Mouse (Mus musculus): ENCODE measurements around the gene Cabp4. TPM values are rescaled to one million over a fixed set of nuclear protein-coding genes. Genes with fewer than 3 reads are reported as not detected.

Gene Cabp4
- polyA plus RNA-seq, 1 experiment from 2014 or later = 0.13 TPM

- WGBS = 64% methylated on average over 5 of the region's 5 CpGs
- ATAC-seq (ENCODE audit: insufficient number of reproducible peaks, low FRiP score) = no peak
- no peak overlapping the region for H3K27ac ChIP-seq (ENCODE audit: poor library complexity, severe bottlenecking)
Measured at GRCm38 (mm10) chr19:4087090-4087489, 56.7 kb downstream of the Cabp4 start.

GRCm38 (mm10) chr19:4086156-4086555, 57.7 kb downstream of the Cabp4 start:
- Histone ChIP-seq H3K27ac (ENCODE audit: poor library complexity, severe bottlenecking) (no peak overlapping the region), H3K36me3 (no peaks in the 10 kb centered on the region), H3K4me2 (no peak overlapping the region), H3K9me3 (replicated peaks) (no peaks in the 10 kb centered on the region), H3K9ac (no peak overlapping the region), H3K27me3 (replicated peaks) (peaks cover 59% of the 10 kb centered on the region), H3K4me3 (no peak overlapping the region), H3K4me1 (replicated peaks) (no peaks in the 10 kb centered on the region)
- 89% methylated on average over 15 of the region's 15 CpGs for WGBS
- no peak for ATAC-seq (ENCODE audit: insufficient number of reproducible peaks, low FRiP score)

More at GRCm38 (mm10) chr19:4087090-4087489, 56.7 kb downstream of the Cabp4 start:
- no peak overlapping the region for H3K9ac ChIP-seq
- H3K4me3 ChIP-seq = no peak overlapping the region
- peaks cover 54% of the 10 kb centered on the region for H3K27me3 ChIP-seq (replicated peaks)
- H3K36me3 ChIP-seq = no peaks in the 10 kb centered on the region
- H3K4me2 ChIP-seq = no peak overlapping the region
- H3K9me3 ChIP-seq (replicated peaks) = no peaks in the 10 kb centered on the region
- H3K4me1 ChIP-seq (replicated peaks) = no peaks in the 10 kb centered on the region

Other genes starting within 250 kb of the Cabp4 start
- 22.3 and 26.1 TPM in 2 replicates for gene Tcirg1, start 236.9 kb downstream of the Cabp4 start, polyA plus RNA-seq (2016; fragmentation: Nextera tagmentation; extraction: Ambion mirVana)
- gene Ndufs8, start 231.3 kb downstream of the Cabp4 start, polyA plus RNA-seq (2016; fragmentation: Nextera tagmentation; extraction: Ambion mirVana) = 298 and 324 TPM in 2 replicates
- gene Aldh3b1, start 214.2 kb downstream of the Cabp4 start, polyA plus RNA-seq (2016; fragmentation: Nextera tagmentation; extraction: Ambion mirVana) = 2.0 and 2.3 TPM in 2 replicates
- 7.8 and 8.9 TPM in 2 replicates for gene Unc93b1, start 208.8 kb downstream of the Cabp4 start, polyA plus RNA-seq (2016; fragmentation: Nextera tagmentation; extraction: Ambion mirVana)
- gene Aldh3b3, start 185.4 kb downstream of the Cabp4 start, polyA plus RNA-seq (2016; fragmentation: Nextera tagmentation; extraction: Ambion mirVana) = not detected in 2 replicates
- 0.40 and 0.86 TPM in 2 replicates for gene Aldh3b2, start 171.7 kb downstream of the Cabp4 start, polyA plus RNA-seq (2016; fragmentation: Nextera tagmentation; extraction: Ambion mirVana)
- 9.3 and 9.5 TPM in 2 replicates for gene Acy3, start 157.5 kb downstream of the Cabp4 start, polyA plus RNA-seq (2016; fragmentation: Nextera tagmentation; extraction: Ambion mirVana)
- not detected in 2 replicates for gene Tbx10, start 151.3 kb downstream of the Cabp4 start, polyA plus RNA-seq (2016; fragmentation: Nextera tagmentation; extraction: Ambion mirVana)
- 41.0 and 44.7 TPM in 2 replicates for gene Nudt8, start 143.5 kb downstream of the Cabp4 start, polyA plus RNA-seq (2016; fragmentation: Nextera tagmentation; extraction: Ambion mirVana)
- gene Gm49405, start 143.4 kb downstream of the Cabp4 start, polyA plus RNA-seq (2016; fragmentation: Nextera tagmentation; extraction: Ambion mirVana) = 4.2 and 4.6 TPM in 2 replicates
- gene Doc2g, start 140.7 kb downstream of the Cabp4 start, polyA plus RNA-seq (2016; fragmentation: Nextera tagmentation; extraction: Ambion mirVana) = 74.6 and 84.9 TPM in 2 replicates
- gene Ndufv1, start 131.2 kb downstream of the Cabp4 start, polyA plus RNA-seq (2016; fragmentation: Nextera tagmentation; extraction: Ambion mirVana) = 402 and 417 TPM in 2 replicates
- gene Gstp1, start 106.0 kb downstream of the Cabp4 start, polyA plus RNA-seq (2016; fragmentation: Nextera tagmentation; extraction: Ambion mirVana) = 346 and 369 TPM in 2 replicates
- gene Gstp2, start 98.0 kb downstream of the Cabp4 start, polyA plus RNA-seq (2016; fragmentation: Nextera tagmentation; extraction: Ambion mirVana) = 3.6 and 7.1 TPM in 2 replicates
- 0.69 TPM in 1 of 2 replicates, not detected in the other for gene Gstp3, start 84.5 kb downstream of the Cabp4 start, polyA plus RNA-seq (2016; fragmentation: Nextera tagmentation; extraction: Ambion mirVana)
- not detected in 2 replicates for gene Cabp2, start 62.5 kb downstream of the Cabp4 start, polyA plus RNA-seq (2016; fragmentation: Nextera tagmentation; extraction: Ambion mirVana)
- gene Cdk2ap2, start 46.9 kb downstream of the Cabp4 start, polyA plus RNA-seq (2016; fragmentation: Nextera tagmentation; extraction: Ambion mirVana) = 54.4 and 57.6 TPM in 2 replicates
- 23.3 and 23.5 TPM in 2 replicates for gene Pitpnm1, start 44.0 kb downstream of the Cabp4 start, polyA plus RNA-seq (2016; fragmentation: Nextera tagmentation; extraction: Ambion mirVana)
- 80.4 and 82.6 TPM in 2 replicates for gene Aip, start 18.2 kb downstream of the Cabp4 start, polyA plus RNA-seq (2016; fragmentation: Nextera tagmentation; extraction: Ambion mirVana)
- gene Gpr152, start 4.2 kb downstream of the Cabp4 start, polyA plus RNA-seq (2016; fragmentation: Nextera tagmentation; extraction: Ambion mirVana) = not detected in 2 replicates
- 115 and 122 TPM in 2 replicates for gene Coro1b, start 4.6 kb upstream of the Cabp4 start, polyA plus RNA-seq (2016; fragmentation: Nextera tagmentation; extraction: Ambion mirVana)
- 0.73 and 1.1 TPM in 2 replicates for gene Ptprcap, start 9.6 kb upstream of the Cabp4 start, polyA plus RNA-seq (2016; fragmentation: Nextera tagmentation; extraction: Ambion mirVana)
- gene Rps6kb2, start 19.3 kb upstream of the Cabp4 start, polyA plus RNA-seq (2016; fragmentation: Nextera tagmentation; extraction: Ambion mirVana) = 52.9 and 55.7 TPM in 2 replicates
- gene Carns1, start 31.4 kb upstream of the Cabp4 start, polyA plus RNA-seq (2016; fragmentation: Nextera tagmentation; extraction: Ambion mirVana) = 2.5 and 3.6 TPM in 2 replicates
- gene Tbc1d10c, start 47.3 kb upstream of the Cabp4 start, polyA plus RNA-seq (2016; fragmentation: Nextera tagmentation; extraction: Ambion mirVana) = 1.5 and 1.6 TPM in 2 replicates
- gene Ppp1ca, start 48.0 kb upstream of the Cabp4 start, polyA plus RNA-seq (2016; fragmentation: Nextera tagmentation; extraction: Ambion mirVana) = 627 and 649 TPM in 2 replicates
- gene Rad9a, start 57.6 kb upstream of the Cabp4 start, polyA plus RNA-seq (2016; fragmentation: Nextera tagmentation; extraction: Ambion mirVana) = 22.6 and 23.1 TPM in 2 replicates
- gene Clcf1, start 70.2 kb upstream of the Cabp4 start, polyA plus RNA-seq (2016; fragmentation: Nextera tagmentation; extraction: Ambion mirVana) = 1.3 and 1.4 TPM in 2 replicates
- not detected in 2 replicates for gene AC109138.7, start 70.3 kb upstream of the Cabp4 start, polyA plus RNA-seq (2016; fragmentation: Nextera tagmentation; extraction: Ambion mirVana)
- gene Pold4, start 87.9 kb upstream of the Cabp4 start, polyA plus RNA-seq (2016; fragmentation: Nextera tagmentation; extraction: Ambion mirVana) = 16.6 and 19.4 TPM in 2 replicates
- 4.5 and 4.7 TPM in 2 replicates for gene Ssh3, start 125.1 kb upstream of the Cabp4 start, polyA plus RNA-seq (2016; fragmentation: Nextera tagmentation; extraction: Ambion mirVana)
- 1.6 and 2.0 TPM in 2 replicates for gene Ankrd13d, start 139.1 kb upstream of the Cabp4 start, polyA plus RNA-seq (2016; fragmentation: Nextera tagmentation; extraction: Ambion mirVana)
- gene Grk2, start 162.2 kb upstream of the Cabp4 start, polyA plus RNA-seq (2016; fragmentation: Nextera tagmentation; extraction: Ambion mirVana) = 12.6 and 15.6 TPM in 2 replicates